ENCODE assay signal across 17 mouse cellular contexts in genomic region chr8:92699922-92700540, GRCm38 (mm10). TPM values are rescaled to one million over a fixed set of nuclear protein-coding genes. Genes with fewer than 3 reads are reported as not detected.
"Had no signal": no experiment of that assay in that cellular context is flagged by ENCODE, and none has a peak within 500 bp of the region (broad histone marks: within the 10 kb centered on the region; RNA-seq: fewer than 3 reads in every experiment).

No protein-coding gene starts in this region.

- H3K27me3 ChIP-seq: liver, embryonic 15.5 days; neural tube, embryonic 12.5 days; stomach, embryonic 15.5 days had no signal

- DNase-seq: kidney, adult 2 months; kidney, postnatal 25 days; lung, adult 2 months; lung, postnatal 36 days; right cerebral cortex, postnatal 14 days; thymus, postnatal 4 days had no signal

- H3K4me2 ChIP-seq: liver, embryonic 11.5 days; liver, embryonic 15.5 days; neural tube, embryonic 12.5 days; stomach, embryonic 15.5 days had no signal

- H3K9me3 ChIP-seq: limb, embryonic 10.5 days; liver, embryonic 15.5 days; neural tube, embryonic 12.5 days; stomach, embryonic 15.5 days had no signal

- ATAC-seq: lung, postnatal 0 days had no signal

- H3K27ac ChIP-seq: left cerebral cortex, adult 2 months; limb, embryonic 10.5 days; liver, embryonic 15.5 days; neural tube, embryonic 12.5 days; stomach, embryonic 15.5 days had no signal

- H3K9ac ChIP-seq: liver, embryonic 15.5 days; neural tube, embryonic 12.5 days; stomach, embryonic 15.5 days had no signal

- H3K4me3 ChIP-seq: left cerebral cortex, adult 2 months; limb, embryonic 10.5 days; liver, embryonic 15.5 days; neural tube, embryonic 12.5 days; stomach, embryonic 15.5 days had no signal

- H3K36me3 ChIP-seq: limb, embryonic 10.5 days; liver, embryonic 15.5 days; neural tube, embryonic 12.5 days; stomach, embryonic 15.5 days had no signal

- H3K4me1 ChIP-seq: liver, embryonic 15.5 days; neural tube, embryonic 12.5 days; stomach, embryonic 15.5 days had no signal

RNA-seq across cellular contexts. Expression of gene Irx6, which starts 25.9 kb away (rescaled TPM):
- total RNA-seq: megakaryocyte progenitor cell, adult 5-6 weeks; monocyte, adult 5-6 weeks; neutrophil, adult 5-6 weeks had no signal
- polyA plus RNA-seq: kidney, adult 2 months; liver, embryonic 11.5 days; liver, embryonic 15.5 days; lung, adult 2 months; lung, postnatal 0 days; spleen, adult 2 months had no signal
